Mouse (Mus musculus): ENCODE results near the gene Olfr1202.

Gene Olfr1202

DNA sequence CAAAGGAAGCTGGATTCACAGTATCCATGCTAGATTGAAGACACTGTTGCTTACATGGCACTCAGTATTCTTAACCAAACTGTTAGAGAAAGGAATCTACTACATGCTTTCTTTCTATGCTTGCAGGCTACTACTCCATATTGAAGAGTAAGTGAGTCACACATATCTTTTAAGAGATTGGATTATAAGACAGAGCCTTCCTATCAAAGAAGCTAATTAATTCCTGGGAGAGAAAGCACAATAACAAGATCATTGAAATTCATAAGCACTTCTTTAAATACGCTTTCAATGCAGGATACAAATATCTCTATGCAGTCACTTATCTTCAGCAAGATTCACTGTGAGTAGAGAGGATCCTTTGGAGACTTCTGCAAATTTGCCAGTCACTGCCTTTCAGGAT is at the start of gene Olfr1202:
Olfr1202 (plus strand) TSS at position 301 of the 400 bp plus-strand sequence.
- DNase-seq (ENCODE audit: low spot score in 2 of 2): no peak

DNA sequence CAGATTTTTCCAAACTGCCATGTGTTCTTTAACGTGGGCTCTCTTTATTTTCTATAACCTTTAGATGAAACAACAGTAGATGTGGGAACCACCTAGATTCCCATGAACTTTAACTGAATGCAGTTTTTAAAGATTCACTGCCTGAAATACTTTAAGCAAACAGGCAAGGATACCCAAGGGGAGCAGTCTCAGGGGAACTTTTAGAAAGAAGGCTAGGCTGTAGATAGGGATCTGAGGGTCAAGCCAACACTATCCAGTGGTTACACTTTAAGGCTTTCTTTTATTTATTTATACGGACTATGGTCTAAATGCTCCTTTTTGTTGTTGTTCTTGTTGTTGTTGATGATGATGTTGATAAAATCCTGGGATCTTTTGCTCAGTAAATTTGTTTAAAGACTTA is 43.9 kb upstream of the Olfr1202 start, which contains the start of gene Olfr1200:
Olfr1200 (minus strand) TSS at position 101 of the 400 bp plus-strand sequence.
- DNase-seq (ENCODE audit: low spot score in 2 of 2): no peak

DNA sequence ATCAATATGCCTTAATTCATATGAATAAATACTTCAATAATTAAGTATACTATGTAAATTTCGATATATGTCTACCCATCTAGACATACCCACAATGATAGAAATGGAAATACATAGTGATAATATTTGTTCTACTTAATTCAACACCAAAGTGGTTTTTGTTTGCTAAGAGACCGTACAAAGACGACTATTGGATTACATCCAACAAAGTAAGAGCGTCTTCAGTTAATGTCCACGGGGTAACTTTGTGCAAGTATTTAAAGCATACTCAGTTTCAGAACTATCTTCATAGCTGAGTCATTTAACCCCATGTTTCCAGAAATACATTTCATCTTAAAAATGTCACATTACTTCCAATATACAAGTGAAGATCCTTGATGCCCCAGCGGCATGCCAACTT is 21.6 kb upstream of the Olfr1202 start, which contains the start of gene Olfr1201:
Olfr1201 (plus strand) TSS at position 301 of the 400 bp plus-strand sequence.
- DNase-seq (ENCODE audit: low spot score in 2 of 2): no peak

DNA sequence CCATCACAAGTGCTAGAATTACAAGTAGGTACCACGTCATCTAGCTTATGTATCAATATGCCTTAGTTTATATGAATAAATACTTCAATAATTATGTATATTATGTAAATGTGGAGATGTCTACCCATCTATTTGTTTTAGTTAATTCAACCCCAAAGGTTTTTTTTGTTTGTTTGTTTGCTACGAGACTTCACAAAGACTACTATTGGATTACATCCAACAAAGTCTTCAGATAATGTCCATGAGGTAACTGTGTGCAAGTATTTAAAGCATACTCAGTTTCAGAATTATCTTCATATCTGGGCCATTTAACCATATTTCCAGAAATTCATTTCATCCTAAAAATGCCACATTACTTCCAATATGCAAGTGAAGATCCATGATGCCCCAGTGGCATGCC is 15.1 kb downstream of the Olfr1202 start, which contains the start of gene Olfr1205:
Olfr1205 (plus strand) TSS at position 301 of the 400 bp plus-strand sequence.
- no peak for DNase-seq (ENCODE audit: low spot score in 2 of 2)

DNA sequence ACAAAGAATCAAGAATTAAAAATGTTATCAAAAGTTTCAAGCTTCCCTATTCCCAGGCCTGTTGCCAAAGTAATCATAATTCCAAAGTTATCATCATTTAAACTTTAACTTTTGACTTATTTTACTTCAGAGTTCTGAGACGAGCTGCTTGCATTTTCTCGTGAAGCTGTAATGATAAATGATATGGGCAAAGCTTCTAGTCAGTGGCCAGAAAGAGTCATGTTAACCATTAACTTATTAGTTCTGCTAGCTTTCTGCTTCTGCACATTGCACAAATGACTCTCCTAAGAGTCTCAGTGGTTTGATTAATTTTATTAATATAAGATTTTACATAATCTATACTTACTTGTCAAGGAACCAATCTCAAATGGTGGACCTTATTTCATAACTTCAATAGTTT is 24.2 kb downstream of the Olfr1202 start:
- DNase-seq (ENCODE audit: low spot score in 2 of 2): no peak

DNA sequence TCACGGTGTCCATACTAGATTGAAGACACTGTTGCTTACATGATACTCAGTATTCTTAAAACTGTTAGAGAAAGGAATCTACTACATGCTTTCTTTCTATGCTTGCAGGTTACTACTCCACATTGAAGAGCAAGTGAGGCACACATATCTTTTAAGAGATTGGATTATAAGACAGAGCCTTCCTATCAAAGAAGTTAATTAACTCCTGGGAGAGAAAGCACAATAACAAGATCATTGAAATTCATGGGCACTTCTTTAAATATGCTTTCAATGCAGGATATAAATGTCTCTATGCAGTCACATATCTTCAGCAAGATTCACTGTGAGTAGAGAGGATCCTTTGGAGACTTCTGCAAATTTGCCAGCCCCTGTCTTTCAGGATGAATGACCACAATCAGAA is 34.7 kb downstream of the Olfr1202 start, which contains the start of gene Olfr1204:
Olfr1204 (plus strand) TSS at position 301 of the 400 bp plus-strand sequence.
- DNase-seq (ENCODE audit: low spot score in 2 of 2): no peak

DNA sequence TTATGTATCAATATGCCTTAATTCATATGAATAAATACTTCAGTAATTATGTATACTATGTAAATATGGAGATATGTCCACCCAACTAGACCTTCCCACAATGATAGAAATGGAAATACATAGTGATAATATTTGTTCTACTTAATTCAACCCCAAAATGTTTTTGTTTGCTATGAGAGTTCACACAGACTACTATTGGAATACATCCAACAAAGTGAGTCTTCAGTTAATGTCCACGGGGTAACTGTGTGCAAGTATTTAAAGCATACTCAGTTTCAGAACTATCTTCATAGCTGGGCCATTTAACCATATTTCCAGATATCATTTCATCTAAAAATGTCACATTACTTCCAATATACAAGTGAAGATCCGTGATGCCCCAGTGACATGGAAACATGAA is 48.6 kb downstream of the Olfr1202 start, which contains the start of gene Olfr1206:
Olfr1206 (plus strand) TSS at position 301 of the 400 bp plus-strand sequence.
- DNase-seq (ENCODE audit: low spot score in 2 of 2): no peak
